Mouse (Mus musculus): ENCODE measurements at regions not wholly inside any gene's neighbourhood (a gene's known extent, or its start where the extent isn't known, plus 50 kb on each side); places are given as distances from the start of the nearest gene placed in this dataset.

DNA sequence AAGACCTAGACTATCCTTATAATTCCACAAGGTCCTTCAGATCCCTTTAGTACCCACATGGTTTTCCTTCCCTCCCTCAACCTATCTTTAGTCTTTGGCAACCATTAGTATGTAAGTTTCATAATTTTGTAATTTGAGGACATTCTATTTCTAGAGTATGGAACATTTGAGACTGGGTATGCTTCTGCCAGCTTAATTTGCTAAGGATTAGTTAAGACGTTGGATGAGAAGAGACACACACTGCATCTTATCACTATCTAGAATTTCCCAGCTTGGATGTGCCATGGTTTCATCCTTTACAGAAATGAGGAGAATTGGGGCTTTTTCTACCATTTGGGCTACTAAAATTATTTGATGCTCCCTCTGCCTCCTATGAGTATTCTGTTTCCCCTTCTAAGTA lies 516.7 kb upstream of the Hs6st1 start:
- TF ChIP-seq CTCF (IDR thresholded peaks at IDR 0.05; ENCODE audit: low read depth, low read length), result no peak
- TF ChIP-seq POLR2A (IDR thresholded peaks at IDR 0.05; ENCODE audit: insufficient read depth, low read length), result no peak

Data from ES-Bruce4 (cell line).